Mouse (Mus musculus): ENCODE data around the gene Chpf. TPM values are rescaled to one million over a fixed set of nuclear protein-coding genes. Genes with fewer than 3 reads are reported as not detected.

The Chpf gene
- polyA plus RNA-seq, 1 experiment from 2014 or later = 21.3 TPM

DNA sequence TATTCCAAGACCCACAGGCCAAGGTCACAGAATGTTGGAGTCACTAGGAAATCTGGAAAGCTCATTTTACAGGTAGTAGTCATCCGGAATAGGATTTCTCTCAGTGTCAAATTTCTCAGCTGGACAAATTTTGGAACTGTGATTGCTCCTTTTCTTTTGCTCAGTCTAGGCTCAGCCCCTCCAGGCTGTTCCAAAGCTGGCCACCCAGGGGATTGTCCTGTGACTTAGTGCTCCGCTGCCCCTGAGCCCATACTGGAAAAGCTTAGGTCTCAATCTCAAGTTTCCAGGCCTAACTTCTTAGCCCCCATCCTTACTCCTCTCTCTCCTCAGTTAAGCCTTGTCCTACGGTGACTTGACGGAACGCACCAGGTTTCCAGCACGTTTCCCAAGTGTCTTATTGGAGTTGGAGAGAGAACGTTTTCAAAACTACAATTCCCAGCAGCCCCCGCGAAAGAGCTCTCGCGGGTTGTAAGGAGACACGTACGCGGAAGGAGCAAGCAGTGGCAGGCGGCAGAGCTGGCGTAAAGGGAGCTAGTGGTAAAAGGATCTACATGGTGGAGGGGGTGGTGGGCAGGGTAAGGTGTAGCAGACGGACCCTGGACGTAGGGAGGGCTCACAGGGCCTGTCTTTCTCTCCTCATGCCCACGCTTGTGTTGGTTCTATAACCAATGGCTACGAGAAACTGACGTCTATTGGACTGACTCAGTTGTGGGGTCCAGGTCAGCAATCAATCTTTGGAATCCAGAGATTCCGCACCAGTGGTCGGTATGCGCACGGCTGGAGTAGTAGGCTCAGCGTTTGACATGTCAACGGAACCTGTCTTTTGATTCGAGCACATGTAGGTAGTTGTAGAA, 43.4 kb downstream of the Chpf start, which contains the start of gene Gmppa:
Gmppa (plus strand) TSS at position 456 of the 854 bp plus-strand sequence.
- H3K9me3 ChIP-seq (ENCODE audit: control insufficient read depth, low read length) = no peaks in the 10 kb centered on the region
- DNase-seq (ENCODE audit: low spot score) (peak; percentile 87), ATAC-seq (replicated peaks; ENCODE audit: low FRiP score) (peak; percentile 88)
- no peaks in the 10 kb centered on the region for H3K27me3 ChIP-seq (ENCODE audit: control insufficient read depth, insufficient read depth, low read length)
- H3K4me2 ChIP-seq (ENCODE audit: low read depth, low read length, severe bottlenecking) = peak within 1 kb of the TSS; percentile 67
- H3K4me3 ChIP-seq (ENCODE audit: low read depth, low read length) = peak within 1 kb of the TSS; percentile 53
- H3K9ac ChIP-seq (ENCODE audit: low read length) = peak within 1 kb of the TSS; percentile 63
- 6% methylated on average over 28 of the region's 28 CpGs for WGBS
- H3K36me3 ChIP-seq (ENCODE audit: control insufficient read depth, insufficient read depth, low read length) = no peaks in the 10 kb centered on the region
- peaks cover 5% of the 10 kb centered on the region; the same call in 1 of the 2 replicates for H3K4me1 ChIP-seq (replicated peaks; ENCODE audit: control insufficient read depth, insufficient read depth, low read length)
- no peak within 1 kb of the TSS for H3K27ac ChIP-seq (ENCODE audit: low read depth, low read length)

DNA sequence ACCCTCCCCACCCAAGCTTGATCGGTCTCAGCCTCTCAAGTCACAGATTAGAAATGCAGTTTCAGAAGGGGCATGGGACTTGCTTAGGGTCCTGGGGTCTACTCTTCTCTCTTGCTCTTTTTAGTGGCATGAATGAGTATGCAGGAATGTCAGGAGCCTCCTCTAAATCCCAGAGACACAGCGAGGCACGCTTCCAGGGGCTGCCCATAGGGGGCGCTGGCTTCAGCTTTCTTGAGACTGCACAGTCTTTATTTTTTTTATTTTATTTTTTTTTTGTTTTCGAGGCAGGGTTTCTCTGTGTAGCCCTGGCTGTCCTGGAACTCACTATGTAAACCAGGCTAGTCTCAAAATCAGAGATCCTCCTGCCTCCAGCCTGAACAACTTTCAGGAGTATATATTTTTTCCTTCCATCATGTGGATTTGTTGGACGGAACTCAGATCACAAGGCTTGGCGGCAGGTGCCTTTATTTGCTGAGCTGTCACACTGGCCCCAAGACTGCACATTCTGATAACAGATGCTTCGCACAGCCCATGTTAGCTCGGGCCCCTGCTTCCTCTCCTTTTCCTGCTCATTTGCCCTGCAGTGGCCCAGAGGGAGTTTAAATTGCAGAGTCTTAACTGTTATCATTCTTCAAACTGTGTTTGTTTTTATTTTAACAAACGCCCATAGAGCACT, 53.2 kb downstream of the Chpf start:
- WGBS = 37% methylated on average over 10 of the region's 10 CpGs
- H3K27ac ChIP-seq (ENCODE audit: low read depth, low read length) = no peak overlapping the region
- peaks cover 40% of the 10 kb centered on the region for H3K27me3 ChIP-seq (ENCODE audit: control insufficient read depth, insufficient read depth, low read length)
- ATAC-seq (replicated peaks; ENCODE audit: low FRiP score) = no peak
- no peaks in the 10 kb centered on the region for H3K9me3 ChIP-seq (ENCODE audit: control insufficient read depth, low read length)
- H3K4me3 ChIP-seq (ENCODE audit: low read depth, low read length) = no peak overlapping the region
- peak; percentile 89 for DNase-seq (ENCODE audit: low spot score)
- H3K4me2 ChIP-seq (ENCODE audit: low read depth, low read length, severe bottlenecking) = no peak overlapping the region
- H3K9ac ChIP-seq (ENCODE audit: low read length) = no peak overlapping the region
- peaks cover 16% of the 10 kb centered on the region for H3K4me1 ChIP-seq (replicated peaks; ENCODE audit: control insufficient read depth, insufficient read depth, low read length)
- H3K36me3 ChIP-seq (ENCODE audit: control insufficient read depth, insufficient read depth, low read length) = no peaks in the 10 kb centered on the region

Other genes with a start within 250 kb of the Chpf start
- not detected in 2 replicates for gene A630095N17Rik, start 247.2 kb downstream of the Chpf start, polyA plus RNA-seq (2014; fragmentation: Nextera tagmentation; extraction: Ambion mirVana)
- gene Dnajb2, start 242.9 kb downstream of the Chpf start, polyA plus RNA-seq (2014; fragmentation: Nextera tagmentation; extraction: Ambion mirVana) = 22.2 and 22.6 TPM in 2 replicates
- gene Ptprn, start 214.8 kb downstream of the Chpf start, polyA plus RNA-seq (2014; fragmentation: Nextera tagmentation; extraction: Ambion mirVana) = 3.7 and 4.3 TPM in 2 replicates
- 14.9 and 15.8 TPM in 2 replicates for gene Resp18, start 200.9 kb downstream of the Chpf start, polyA plus RNA-seq (2014; fragmentation: Nextera tagmentation; extraction: Ambion mirVana)
- gene Dnpep, start 161.3 kb downstream of the Chpf start, polyA plus RNA-seq (2014; fragmentation: Nextera tagmentation; extraction: Ambion mirVana) = 125 and 129 TPM in 2 replicates
- gene Des, start 119.0 kb downstream of the Chpf start, polyA plus RNA-seq (2014; fragmentation: Nextera tagmentation; extraction: Ambion mirVana) = 0.86 and 1.5 TPM in 2 replicates
- 14.1 and 16.0 TPM in 2 replicates for gene Speg, start 104.0 kb downstream of the Chpf start, polyA plus RNA-seq (2014; fragmentation: Nextera tagmentation; extraction: Ambion mirVana)
- 46.3 and 47.2 TPM in 2 replicates for gene Gmppa, start 43.4 kb downstream of the Chpf start, polyA plus RNA-seq (2014; fragmentation: Nextera tagmentation; extraction: Ambion mirVana)
- gene Asic4, start 28.9 kb downstream of the Chpf start, polyA plus RNA-seq (2014; fragmentation: Nextera tagmentation; extraction: Ambion mirVana) = 0.61 TPM in 2 replicates
- 8.9 and 9.4 TPM in 2 replicates for gene Tmem198, start 225 bp upstream of the Chpf start, polyA plus RNA-seq (2014; fragmentation: Nextera tagmentation; extraction: Ambion mirVana)
- gene Obsl1, start 27.1 kb upstream of the Chpf start, polyA plus RNA-seq (2014; fragmentation: Nextera tagmentation; extraction: Ambion mirVana) = 42.6 and 44.7 TPM in 2 replicates
- 1.3 and 2.4 TPM in 2 replicates for gene Inha, start 27.8 kb upstream of the Chpf start, polyA plus RNA-seq (2014; fragmentation: Nextera tagmentation; extraction: Ambion mirVana)
- 23.9 and 27.6 TPM in 2 replicates for gene Stk11ip, start 42.2 kb upstream of the Chpf start, polyA plus RNA-seq (2014; fragmentation: Nextera tagmentation; extraction: Ambion mirVana)
- 13.3 and 15.7 TPM in 2 replicates for gene Slc4a3, start 67.0 kb upstream of the Chpf start, polyA plus RNA-seq (2014; fragmentation: Nextera tagmentation; extraction: Ambion mirVana)

Data from forebrain, embryonic 11.5 days (tissue).